Mouse (Mus musculus) heart, postnatal 4 days (tissue): ENCODE data around the gene Pdgfc. TPM values are rescaled to one million over a fixed set of nuclear protein-coding genes. Genes with fewer than 3 reads are reported as not detected.
A peak's percentile ranks its signal among the peaks of the same experiment; 100 is the strongest.

ENCODE experiments used
- DNase-seq: peaks from one replicate; pipeline ENCODE4 v3.0.0; 2021
- total RNA-seq, 2 experiments: library from RNA; stranded (reverse); gene quantifications; 2 replicates each; pipeline ENCODE4 v1.2.3; 2021

Pdgfc gene
- 1 to 10 TPM; 3.9 to 4.5 TPM for total RNA-seq

GRCm38 (mm10) chr3:81036151-81036553 is at the start of gene Pdgfc:
Pdgfc (plus strand) TSS chr3:81036416.
- no peak for DNase-seq

DNA sequence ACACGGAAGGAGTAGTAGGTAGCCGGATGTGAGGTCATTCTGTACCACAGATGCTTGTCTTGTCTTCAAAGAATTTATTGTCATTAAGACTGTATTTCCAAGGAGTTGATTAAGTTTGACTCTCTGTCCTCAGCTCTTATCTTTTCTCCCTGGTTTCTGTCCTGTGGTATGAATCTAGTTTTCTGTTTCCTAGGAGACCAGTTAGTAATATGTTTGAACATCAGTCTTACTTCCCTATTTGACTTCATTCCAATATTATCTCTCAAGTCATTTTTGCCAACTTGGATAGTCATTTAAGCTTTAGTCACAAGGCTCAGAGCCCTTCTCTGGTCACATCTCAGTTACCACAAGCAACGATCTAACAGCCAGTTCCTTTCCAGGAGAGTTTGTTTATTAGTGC is 27.0 kb upstream of the Pdgfc start:
- DNase-seq, result no peak

GRCm38 (mm10) chr3:81009899-81010298 is 26.3 kb upstream of the Pdgfc start:
- DNase-seq, result no peak

- DNase-seq, result peak; percentile 60
These were observed 18.7 kb upstream of the Pdgfc start for GRCm38 (mm10) chr3:81017385-81018051.

DNA sequence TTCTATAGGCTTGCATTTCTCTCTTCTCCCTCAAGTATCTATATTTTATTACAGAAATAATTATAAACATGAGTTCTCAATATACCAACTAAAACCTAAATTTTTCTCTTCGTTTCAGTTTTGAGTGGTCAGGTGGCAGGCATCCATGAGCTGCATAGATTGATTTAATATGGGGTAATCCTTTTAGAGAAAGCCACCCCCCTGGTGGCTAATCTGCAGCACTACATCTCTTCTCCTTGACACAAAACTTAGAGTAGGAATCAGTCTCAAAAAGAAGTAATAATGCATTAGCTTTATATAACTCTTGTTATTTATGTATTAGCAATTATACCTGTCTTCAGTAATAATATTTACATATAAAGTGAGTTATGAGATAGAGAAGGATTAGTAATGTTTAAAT is 16.2 kb upstream of the Pdgfc start:
- no peak for DNase-seq

GRCm38 (mm10) chr3:81021783-81022182 is 14.4 kb upstream of the Pdgfc start:
- no peak for DNase-seq

DNA sequence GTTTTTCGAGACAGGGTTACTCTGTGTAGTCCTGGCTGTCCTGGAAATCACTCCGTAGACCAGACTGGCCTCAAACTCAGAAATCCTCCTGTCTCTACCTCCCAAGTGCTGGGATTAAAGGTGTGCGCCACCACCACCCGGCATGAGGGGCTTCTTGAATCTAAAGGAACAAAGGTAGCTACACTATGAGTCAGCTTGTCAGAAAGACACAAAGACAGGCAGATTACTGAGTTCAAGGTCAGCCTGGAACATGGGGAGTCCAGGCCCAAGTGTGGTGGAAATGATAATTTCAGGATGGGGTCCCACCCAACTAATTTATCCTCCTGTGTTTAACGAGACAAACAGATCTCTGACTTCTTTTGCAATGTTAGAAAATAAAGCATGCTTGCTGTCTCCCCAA is 13.9 kb upstream of the Pdgfc start:
- DNase-seq, result no peak

- DNase-seq, result no peak
These were observed 13.4 kb upstream of the Pdgfc start for GRCm38 (mm10) chr3:81022845-81023244.

DNA sequence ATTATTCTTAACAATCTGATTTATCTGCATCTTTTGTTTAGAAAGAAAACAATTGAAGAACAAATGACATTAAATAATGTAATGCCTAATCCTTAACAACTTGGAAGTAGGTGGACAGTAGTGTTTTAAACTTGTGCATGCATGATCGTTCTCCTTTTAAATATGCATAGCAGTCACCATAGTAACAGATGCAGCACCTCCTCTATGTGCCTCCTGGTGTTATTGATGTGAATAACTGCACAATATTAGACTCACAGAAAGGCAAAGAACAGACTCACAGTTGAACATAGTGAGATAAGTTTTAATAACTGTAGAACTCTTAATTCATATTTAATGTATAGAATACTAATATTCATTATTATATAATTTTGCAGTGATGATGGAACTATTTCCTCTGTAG is 12.6 kb upstream of the Pdgfc start:
- no peak for DNase-seq

GRCm38 (mm10) chr3:81025568-81026213 is 10.5 kb upstream of the Pdgfc start:
- no peak for DNase-seq

- no peak for DNase-seq
These were observed 7.9 kb upstream of the Pdgfc start for GRCm38 (mm10) chr3:81028361-81028760.

DNA sequence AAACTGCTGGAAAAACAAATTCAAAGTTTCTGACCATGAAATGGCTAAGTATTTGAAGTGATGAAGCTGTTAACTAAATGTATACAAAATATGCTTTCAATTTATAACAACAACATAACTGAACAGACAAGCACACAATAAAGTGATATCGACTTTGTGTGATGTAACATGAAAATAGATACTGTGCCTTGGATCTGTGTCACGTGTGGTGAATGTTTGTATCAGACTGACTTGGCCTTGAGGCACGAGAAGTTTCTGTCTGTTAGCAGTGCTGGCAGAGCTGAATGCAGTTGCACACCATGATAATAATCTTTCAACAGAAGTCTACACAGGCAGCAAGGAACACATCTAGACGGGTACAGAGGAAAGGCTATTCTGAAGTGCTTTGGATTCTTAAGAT is 6.9 kb upstream of the Pdgfc start:
- no peak for DNase-seq

- DNase-seq, result no peak
These were observed 6.3 kb upstream of the Pdgfc start for GRCm38 (mm10) chr3:81029909-81030308.

- DNase-seq, result no peak
These were observed 5.9 kb upstream of the Pdgfc start for GRCm38 (mm10) chr3:81030311-81030710.

- DNase-seq, result no peak
These were observed 4.2 kb upstream of the Pdgfc start for GRCm38 (mm10) chr3:81032014-81032413.

GRCm38 (mm10) chr3:81034336-81035102 is 1.7 kb upstream of the Pdgfc start:
- no peak for DNase-seq

DNA sequence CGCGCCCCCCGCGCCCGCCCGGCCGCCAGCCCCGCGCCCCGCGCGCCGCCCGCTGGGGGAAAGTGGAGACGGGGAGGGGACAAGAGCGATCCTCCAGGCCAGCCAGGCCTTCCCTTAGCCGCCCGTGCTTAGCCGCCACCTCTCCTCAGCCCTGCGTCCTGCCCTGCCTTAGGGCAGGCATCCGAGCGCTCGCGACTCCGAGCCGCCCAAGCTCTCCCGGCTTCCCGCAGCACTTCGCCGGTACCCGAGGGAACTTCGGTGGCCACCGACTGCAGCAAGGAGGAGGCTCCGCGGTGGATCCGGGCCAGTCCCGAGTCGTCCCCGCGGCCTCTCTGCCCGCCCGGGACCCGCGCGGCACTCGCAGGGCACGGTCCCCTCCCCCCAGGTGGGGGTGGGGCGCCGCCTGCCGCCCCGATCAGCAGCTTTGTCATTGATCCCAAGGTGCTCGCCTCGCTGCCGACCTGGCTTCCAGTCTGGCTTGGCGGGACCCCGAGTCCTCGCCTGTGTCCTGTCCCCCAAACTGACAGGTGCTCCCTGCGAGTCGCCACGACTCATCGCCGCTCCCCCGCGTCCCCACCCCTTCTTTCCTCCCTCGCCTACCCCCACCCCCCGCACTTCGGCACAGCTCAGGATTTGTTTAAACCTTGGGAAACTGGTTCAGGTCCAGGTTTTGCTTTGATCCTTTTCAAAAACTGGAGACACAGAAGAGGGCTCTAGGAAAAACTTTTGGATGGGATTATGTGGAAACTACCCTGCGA is 517 bp downstream of the Pdgfc start:
- peak; percentile 62 for DNase-seq

- peak; percentile 42 for DNase-seq
These were observed 1.2 kb downstream of the Pdgfc start for GRCm38 (mm10) chr3:81037312-81037859.

- DNase-seq, result no peak
These were observed 3.0 kb downstream of the Pdgfc start for GRCm38 (mm10) chr3:81039131-81039653.

GRCm38 (mm10) chr3:81044653-81045343 is 8.6 kb downstream of the Pdgfc start:
- DNase-seq, result no peak

DNA sequence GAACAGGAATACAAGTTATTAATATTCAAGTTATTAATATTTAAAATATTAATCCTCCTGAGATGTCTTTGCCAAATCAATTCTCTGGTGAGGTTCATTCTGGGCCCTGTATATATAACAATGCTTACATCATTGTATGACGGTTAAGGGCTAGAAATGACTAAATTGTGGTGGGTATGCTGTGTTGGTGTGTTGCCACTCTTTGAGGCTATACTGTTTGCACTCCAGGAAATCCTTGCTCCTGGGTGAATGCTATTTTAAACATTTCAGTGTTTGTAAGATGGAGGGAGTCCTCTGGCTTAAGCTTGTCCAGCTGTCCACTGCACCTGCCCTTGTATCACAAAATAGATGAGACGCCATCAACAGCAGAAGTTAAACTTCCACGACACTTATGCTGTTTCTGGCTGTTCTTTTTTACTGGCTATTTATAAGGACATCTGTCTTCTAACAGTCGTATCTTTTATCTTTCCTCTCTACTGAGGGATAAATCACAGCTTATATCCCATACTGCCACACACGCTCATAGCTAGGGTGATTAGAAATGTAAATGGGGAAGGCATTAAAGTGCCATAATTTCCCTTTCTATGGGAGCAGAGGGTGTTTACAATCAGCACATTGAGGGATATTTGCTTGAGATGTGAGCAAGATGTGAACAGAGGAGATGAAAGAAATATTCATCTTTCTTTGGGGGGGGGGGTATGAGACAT is 9.3 kb downstream of the Pdgfc start:
- DNase-seq, result no peak
